Mouse (Mus musculus) granulocyte monocyte progenitor cell, adult 5-6 weeks (primary cell): Measurements from ENCODE around the gene Pde1c. TPM values are rescaled to one million over a fixed set of nuclear protein-coding genes. Genes with fewer than 3 reads are reported as not detected.
A peak's percentile ranks its signal among the peaks of the same experiment; 100 is the strongest.
"Not testable (repeated sequence)": the region's sequence is repeated elsewhere in the genome, so short reads cannot be mapped to it uniquely, and the experiment has no call there.

Experiments
- ATAC-seq: replicated peaks from 2 replicates; pipeline ENCODE4 v1.8.0; 2016; ENCODE audit warnings: mild to moderate bottlenecking, moderate TSS enrichment, inconsistent platforms; ENCODE audit not compliant: poor library complexity, severe bottlenecking
- total RNA-seq, 2 experiments: library from RNA; stranded (forward) in 1 of 2; stranded (reverse) in 1 of 2; fragments of 200-712, 200-1000 nt in 1 of 2; fragments of >200 nt in 1 of 2; fragmentation: Nextera tagmentation in 1 of 2; gene quantifications; 2 replicates each; pipeline ENCODE4 v1.2.3; 2014 to 2017

Pde1c gene
- 0.41 and 0.92 TPM in 2 replicates for total RNA-seq (2014; fragmentation: Nextera tagmentation)
- total RNA-seq (2017): 0.22 and 0.36 TPM in 2 replicates

- peak; percentile 93 for ATAC-seq
These were observed at the start of gene Pde1c for GRCm38 (mm10) chr6:56568470-56569372. Gene Pde1c (minus strand): TSS chr6:56569103.

- peak; percentile 44 for ATAC-seq
These were observed 48.2 kb upstream of the Pde1c start for GRCm38 (mm10) chr6:56616982-56617613.

GRCm38 (mm10) chr6:56616228-56616981 lies 47.5 kb upstream of the Pde1c start:
- ATAC-seq: no peak

- not testable (repeated sequence) for ATAC-seq
These were observed 40.6 kb upstream of the Pde1c start for GRCm38 (mm10) chr6:56609529-56609928.

GRCm38 (mm10) chr6:56608277-56608676 lies 39.4 kb upstream of the Pde1c start:
- peak; percentile 87 for ATAC-seq

- ATAC-seq: no peak
These were observed 10.7 kb upstream of the Pde1c start for GRCm38 (mm10) chr6:56579568-56579967.

GRCm38 (mm10) chr6:56560891-56561290 lies 8.0 kb downstream of the Pde1c start:
- ATAC-seq: no peak

- no peak for ATAC-seq
These were observed 8.4 kb downstream of the Pde1c start for GRCm38 (mm10) chr6:56560474-56560888.

GRCm38 (mm10) chr6:56558711-56559110 lies 10.2 kb downstream of the Pde1c start:
- no peak for ATAC-seq

GRCm38 (mm10) chr6:56555848-56556247 lies 13.1 kb downstream of the Pde1c start:
- no peak for ATAC-seq

GRCm38 (mm10) chr6:56555382-56555781 lies 13.5 kb downstream of the Pde1c start:
- ATAC-seq: no peak

GRCm38 (mm10) chr6:56551022-56551421 lies 17.9 kb downstream of the Pde1c start:
- ATAC-seq: peak; percentile 56; the same call in 1 of the 2 replicates

- ATAC-seq: no peak
These were observed 28.7 kb downstream of the Pde1c start for GRCm38 (mm10) chr6:56540247-56540646.

- no peak for ATAC-seq
These were observed 34.2 kb downstream of the Pde1c start for GRCm38 (mm10) chr6:56534653-56535052.

- no peak for ATAC-seq
These were observed 36.6 kb downstream of the Pde1c start for GRCm38 (mm10) chr6:56532257-56532656.

- no peak for ATAC-seq
These were observed 44.7 kb downstream of the Pde1c start for GRCm38 (mm10) chr6:56523938-56524866.

GRCm38 (mm10) chr6:56489161-56489560 lies 79.7 kb downstream of the Pde1c start:
- no peak for ATAC-seq

- ATAC-seq: no peak
These were observed 83.8 kb downstream of the Pde1c start for GRCm38 (mm10) chr6:56485078-56485477.

GRCm38 (mm10) chr6:56480914-56481482 lies 87.9 kb downstream of the Pde1c start:
- peak; percentile 63; the same call in 1 of the 2 replicates for ATAC-seq
